Mouse (Mus musculus) embryo, embryonic 10.5 days (tissue): ENCODE results near the gene Gm20716.

Experiments used
- DNase-seq: peaks from one replicate; pipeline ENCODE4 v3.0.0-alpha.2; 2015; ENCODE audit warnings: low spot score

Gene Gm20716

GRCm38 (mm10) chr2:168230026-168230728 is at the start of gene Gm20716, which contains the start of the genes Dpm1 and Mocs3:
Gene Gm20716 (minus strand): TSS chr2:168230364.
Gene Dpm1 (minus strand): TSS chr2:168230591.
Gene Mocs3 (plus strand): TSS chr2:168230622.
- DNase-seq, result peak; percentile 93

DNA sequence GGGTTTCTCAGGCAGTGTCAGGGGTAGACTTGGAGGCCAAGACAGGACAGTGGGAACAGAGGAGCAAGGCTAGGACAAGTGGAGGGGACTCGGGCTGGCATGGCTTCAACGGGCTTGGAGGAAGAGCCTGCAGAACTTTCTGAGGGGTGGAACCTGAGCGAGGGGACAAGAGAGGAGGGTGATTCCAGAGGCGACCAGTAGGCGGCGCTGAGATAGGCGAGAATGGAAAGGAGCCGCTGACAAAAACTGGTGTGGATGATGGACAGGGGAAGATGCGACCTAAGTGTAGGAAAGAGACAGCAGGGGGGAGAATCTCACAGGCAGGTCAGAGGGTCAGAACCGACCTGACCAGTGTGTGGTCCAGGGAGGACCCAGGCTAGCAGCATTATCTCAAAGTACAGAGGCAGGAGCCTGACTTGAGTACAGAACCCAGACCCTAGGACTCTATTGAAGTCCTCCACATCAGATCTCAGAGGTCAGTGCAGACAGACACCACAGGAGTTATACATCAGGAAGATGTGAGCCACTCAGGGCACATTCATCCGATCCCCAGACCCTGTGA is 44.3 kb upstream of the Gm20716 start:
- DNase-seq, result peak; percentile 78

- DNase-seq, result no peak
Measured at GRCm38 (mm10) chr2:168273387-168273786, 43.2 kb upstream of the Gm20716 start.

- DNase-seq, result peak; percentile 78
Measured at GRCm38 (mm10) chr2:168268033-168268432, 37.9 kb upstream of the Gm20716 start.

- DNase-seq, result no peak
Measured at GRCm38 (mm10) chr2:168260900-168261299, 30.7 kb upstream of the Gm20716 start.

GRCm38 (mm10) chr2:168260124-168260523 is 30.0 kb upstream of the Gm20716 start:
- DNase-seq, result no peak

DNA sequence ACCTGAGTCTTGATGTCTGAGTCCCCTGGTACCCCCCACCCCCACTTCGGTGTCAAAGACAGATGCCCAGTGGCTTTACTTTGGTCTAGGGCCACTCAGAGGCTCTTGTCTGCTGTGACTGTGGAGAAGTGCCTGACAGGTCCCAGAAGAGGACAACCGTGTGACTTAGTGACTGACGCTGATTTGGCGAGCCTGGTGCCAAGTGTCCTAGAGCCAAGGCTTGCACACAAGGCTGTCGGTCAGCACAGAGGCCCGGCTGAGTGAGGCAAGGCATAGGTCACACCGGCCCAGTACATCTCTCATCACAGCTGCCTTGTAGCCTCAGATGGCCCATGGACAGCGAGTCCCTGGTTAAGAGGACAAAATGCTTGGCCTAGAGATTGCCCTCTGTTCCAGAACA is 28.9 kb upstream of the Gm20716 start:
- DNase-seq, result no peak

GRCm38 (mm10) chr2:168257188-168257587 is 27.0 kb upstream of the Gm20716 start:
- no peak for DNase-seq

DNA sequence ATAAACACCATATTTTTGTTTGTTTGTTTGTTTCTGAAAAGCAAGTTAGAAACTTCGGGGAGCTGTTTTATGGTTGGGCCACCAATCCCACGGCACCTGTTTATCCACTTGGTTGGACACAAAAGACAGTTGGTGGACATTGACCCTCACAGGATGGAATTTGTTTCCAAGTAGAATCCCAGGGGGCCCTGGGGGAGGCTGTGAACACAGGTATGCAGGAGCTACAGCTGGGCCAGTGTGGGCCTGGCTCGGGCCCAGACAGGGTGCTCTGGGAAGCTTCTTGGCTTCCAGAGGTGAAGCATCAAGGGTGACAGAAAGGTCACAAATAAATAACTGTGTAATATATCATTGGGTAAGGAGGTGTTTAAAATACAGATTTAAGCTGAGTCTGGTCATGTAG is 26.3 kb upstream of the Gm20716 start:
- DNase-seq, result no peak

DNA sequence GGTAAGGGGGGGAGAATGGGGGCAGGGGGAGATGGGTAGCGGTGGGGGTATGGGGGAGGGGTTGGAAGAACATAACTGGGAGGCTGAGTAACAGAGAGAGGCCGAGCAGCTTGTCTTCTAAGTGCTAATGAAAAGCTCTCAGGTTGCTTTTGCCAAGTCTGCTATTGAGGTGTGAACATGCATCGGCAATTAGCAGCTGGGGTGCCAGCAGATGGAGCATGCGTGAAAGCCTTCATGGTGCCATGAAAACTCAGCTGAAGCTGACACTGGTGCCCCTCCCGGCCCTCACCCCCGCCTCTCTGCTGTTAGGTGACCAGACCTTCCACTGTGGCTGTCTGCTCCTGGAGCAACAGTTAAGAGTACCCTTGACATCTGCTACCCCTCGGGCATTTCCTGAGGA is 23.7 kb upstream of the Gm20716 start:
- no peak for DNase-seq

- DNase-seq, result peak; percentile 87
Measured at GRCm38 (mm10) chr2:168252639-168253292, 22.6 kb upstream of the Gm20716 start.

DNA sequence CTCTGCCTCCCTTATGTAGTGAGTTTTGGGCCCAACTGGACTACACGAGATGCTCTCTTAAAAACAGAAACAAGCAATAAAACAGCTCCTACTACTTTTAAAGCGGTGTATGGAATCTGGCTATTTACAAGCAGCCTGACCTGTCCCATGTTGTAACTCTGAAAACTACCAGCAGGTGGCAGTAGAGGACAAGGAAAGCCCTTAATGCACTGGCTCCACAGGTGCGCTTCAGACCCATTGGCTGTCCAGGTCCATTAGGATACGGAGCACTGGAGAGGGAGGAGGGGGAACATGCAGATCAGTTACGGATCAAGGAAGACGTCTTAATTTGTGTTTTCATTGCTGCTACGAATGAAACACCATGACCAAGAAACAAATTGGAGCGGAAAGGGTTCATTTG is 20.1 kb upstream of the Gm20716 start:
- peak; percentile 93 for DNase-seq

DNA sequence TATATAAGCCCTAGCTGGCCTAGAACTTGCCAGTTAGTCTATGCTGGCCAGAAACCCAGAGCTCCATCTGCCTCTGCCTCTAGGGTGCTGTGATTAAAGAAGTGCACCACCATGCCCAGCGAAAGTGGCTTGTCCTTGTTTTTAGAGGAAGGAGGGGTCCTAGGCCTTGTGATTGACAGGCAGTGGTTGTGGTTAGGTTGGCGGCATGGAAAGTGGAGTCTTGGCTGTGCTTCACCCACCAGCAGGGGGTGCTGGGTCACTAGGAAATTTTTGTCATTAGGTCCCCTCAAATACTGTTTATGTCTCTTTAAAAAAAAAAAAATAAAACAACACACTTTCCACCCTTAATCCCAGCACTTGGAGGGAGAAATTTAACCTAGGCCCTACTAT is 18.7 kb upstream of the Gm20716 start:
- peak; percentile 64 for DNase-seq

- DNase-seq, result no peak
Measured at GRCm38 (mm10) chr2:168248167-168248855, 18.1 kb upstream of the Gm20716 start.

DNA sequence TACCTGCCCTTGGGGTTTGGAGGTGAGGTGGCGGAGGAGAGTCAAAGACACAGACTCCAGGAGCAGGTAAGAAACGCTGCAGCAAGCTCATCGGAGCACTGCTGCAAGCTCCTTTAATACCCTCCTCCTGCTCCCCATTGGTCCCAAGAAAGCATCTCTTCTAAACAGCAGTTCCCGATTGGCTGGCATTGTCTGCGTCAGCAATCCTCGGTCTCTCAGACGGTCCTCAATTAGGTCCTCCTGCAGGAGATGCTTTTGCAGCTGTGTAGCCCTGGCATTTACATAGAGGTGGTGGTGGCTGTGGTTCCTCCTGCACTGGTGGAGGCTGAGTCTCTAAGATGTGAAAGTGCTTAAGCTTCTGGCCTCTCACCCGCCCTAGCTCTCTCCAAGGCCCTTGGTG is 15.4 kb upstream of the Gm20716 start:
- no peak for DNase-seq

DNA sequence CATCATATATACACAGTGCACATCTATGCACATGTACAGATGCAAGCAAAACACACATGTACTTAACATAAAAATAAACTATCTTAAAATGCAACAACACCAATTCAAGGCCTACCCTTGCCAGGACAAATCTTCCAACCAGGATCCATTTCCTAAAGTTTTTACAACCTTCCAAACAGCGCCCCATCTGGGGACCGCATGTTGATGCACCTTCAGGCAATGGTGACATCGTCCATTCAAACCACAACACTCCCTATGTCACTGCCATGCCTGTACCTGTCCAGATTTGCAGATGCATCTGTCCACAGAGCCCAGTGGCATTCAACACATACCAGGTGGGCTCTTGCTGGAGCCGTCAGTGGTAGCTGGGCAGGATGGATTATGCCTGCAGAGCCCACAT is 13.1 kb upstream of the Gm20716 start:
- DNase-seq, result no peak

- no peak for DNase-seq
Measured at GRCm38 (mm10) chr2:168242841-168243240, 12.7 kb upstream of the Gm20716 start.

DNA sequence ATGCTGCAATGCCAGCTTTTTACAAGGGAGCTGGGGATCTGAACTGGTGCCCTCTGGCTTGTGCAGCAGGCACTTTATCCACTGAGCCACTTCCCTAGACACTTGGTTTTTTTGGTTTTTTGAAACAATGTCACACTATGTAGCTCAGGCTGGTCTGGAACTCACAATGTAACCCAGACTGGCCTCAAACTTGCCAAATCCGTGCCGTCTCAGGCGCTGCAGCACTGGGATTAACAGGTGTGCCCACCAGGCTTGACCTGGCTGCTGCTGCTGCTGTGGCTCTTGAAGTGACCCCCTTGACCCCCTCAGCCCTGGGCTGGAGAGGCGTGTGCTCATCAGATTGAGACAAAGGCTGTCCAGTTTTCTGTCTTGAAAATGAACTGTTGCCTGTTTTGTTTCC is 8.2 kb upstream of the Gm20716 start:
- no peak for DNase-seq

GRCm38 (mm10) chr2:168233286-168233685 is 3.1 kb upstream of the Gm20716 start:
- DNase-seq, result no peak

DNA sequence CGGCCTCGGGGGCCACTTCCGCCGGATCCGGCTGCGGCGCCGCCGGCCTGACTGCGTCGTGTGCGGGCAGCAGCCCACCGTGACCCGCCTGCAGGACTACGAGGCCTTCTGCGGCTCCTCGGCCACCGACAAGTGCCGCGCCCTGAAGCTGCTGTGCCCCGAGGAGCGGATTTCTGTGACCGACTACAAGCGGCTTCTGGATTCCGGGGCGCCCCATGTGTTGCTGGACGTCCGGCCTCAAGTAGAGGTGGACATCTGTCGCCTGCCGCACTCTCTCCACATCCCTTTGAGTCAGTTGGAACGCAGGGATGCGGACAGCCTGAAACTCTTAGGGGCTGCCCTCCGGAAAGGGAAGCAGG is 1.3 kb upstream of the Gm20716 start:
- no peak for DNase-seq

- DNase-seq, result no peak
Measured at GRCm38 (mm10) chr2:168230773-168231470, 758 bp upstream of the Gm20716 start.
